8 mouse cellular contexts compared by ENCODE assay signal in genomic region chr10:85184964-85185608, GRCm38 (mm10). TPM values are rescaled to one million over a fixed set of nuclear protein-coding genes. Genes with fewer than 3 reads are reported as not detected.
DNase-seq lines count a peak whose midpoint lies in the region; ATAC-seq lines count a peak whose summit lies in the region.

Cry1 (minus strand) TSS chr10:85185064.

- no peaks in the 10 kb centered on the region for H3K27me3 ChIP-seq in intestine, embryonic 15.5 days (replicated peaks)

- ATAC-seq in intestine, embryonic 15.5 days = peak; percentile 98
- peak; percentile 77 for ATAC-seq in megakaryocyte-erythroid progenitor cell, adult 5-6 weeks (replicated peaks; ENCODE audit: low FRiP score, low TSS enrichment, poor library complexity, severe bottlenecking)

- H3K9ac ChIP-seq in intestine, embryonic 15.5 days = peak within 1 kb of the TSS; percentile 83

- H3K27ac ChIP-seq in intestine, embryonic 15.5 days = peak within 1 kb of the TSS; percentile 87

- no peaks in the 10 kb centered on the region for H3K9me3 ChIP-seq in intestine, embryonic 15.5 days

- under 1% methylated on average over 70 of the region's 75 CpGs for WGBS in intestine, embryonic 15.5 days

- peak within 1 kb of the TSS; percentile 86 for H3K4me3 ChIP-seq in intestine, embryonic 15.5 days (replicated peaks)

- H3K36me3 ChIP-seq in intestine, embryonic 15.5 days = no peaks in the 10 kb centered on the region

- H3K4me2 ChIP-seq in intestine, embryonic 15.5 days (replicated peaks) = peak within 1 kb of the TSS; percentile 97

- peaks cover 9% of the 10 kb centered on the region for H3K4me1 ChIP-seq in intestine, embryonic 15.5 days (replicated peaks)

- DNase-seq in adrenal gland, adult 8-10 months = peak; percentile 96
- peak; percentile 94 for DNase-seq in embryo, embryonic 11.5 days (ENCODE audit: low read depth, low spot score)
- DNase-seq in gastrocnemius, postnatal 36 days = peak; percentile 94 to 99
- peak; percentile 97 for DNase-seq in left cerebral cortex, postnatal 14 days (ENCODE audit: low spot score in 2 of 2)
- DNase-seq in right cerebral cortex, postnatal 14 days = peak; percentile 96
- peak; percentile 97 for DNase-seq in urinary bladder, postnatal 25 days (ENCODE audit: low spot score)

- intact Hi-C loops in gastrocnemius, postnatal 36 days (cut with DNase I) = loop anchor here (10.0 kb wide), 1 partner anchor 730 kb away; the partner anchor contains the start of gene Prdm4
- intact Hi-C loops in left cerebral cortex, postnatal 14 days (cut with DNase I) = no loop called here

RNA-seq across cellular contexts. Expression of gene Cry1, which starts in this region (rescaled TPM):
- 10 to 100 TPM in 2 of 4 experiments, 1 to 10 TPM in 2; 6.5 to 13.4 (median 9.2) TPM for total RNA-seq in adrenal gland, adult 8-10 months (2022)
- 1 to 10 TPM; 8.3 to 8.6 TPM for total RNA-seq in gastrocnemius, postnatal 36 days (2021)
- polyA plus RNA-seq in intestine, embryonic 15.5 days (2015; fragmentation: Nextera tagmentation; extraction: Ambion mirVana) = 25.6 and 28.1 TPM in 2 replicates
- total RNA-seq in left cerebral cortex, postnatal 14 days (2021) = 10 to 100 TPM; 15.0 to 18.6 TPM
- 5.5 and 8.6 TPM in 2 replicates for total RNA-seq in megakaryocyte-erythroid progenitor cell, adult 5-6 weeks (2014; fragmentation: Nextera tagmentation)
- 7.3 and 9.6 TPM in 2 replicates for total RNA-seq in megakaryocyte-erythroid progenitor cell, adult 5-6 weeks (2017)

Comparison
In these comparisons a context has a peak if more than half of its experiments do, and no peak if none do; other contexts are left out.
1. Peak in every context shown above with its lines: DNase-seq, ATAC-seq, H3K4me3 ChIP-seq and H3K27ac ChIP-seq.